Mouse (Mus musculus) megakaryocyte, embryonic 14.5 days (primary cell): ENCODE data around the gene Gatm.

Experiments used
- FLI1 ChIP-seq: IDR thresholded peaks from 2 replicates; pipeline ENCODE4 v1.6.1; 2012; ENCODE audit warnings: low read length, inconsistent platforms, mixed read lengths
- GATA1 ChIP-seq: IDR thresholded peaks from 3 replicates; pipeline ENCODE4 v1.6.1; 2012; ENCODE audit warnings: mixed read lengths, low read length, inconsistent platforms, borderline replicate concordance

GRCm38 (mm10) chr2:122630465-122631225, 19.5 kb upstream of the Gatm start:
- TF ChIP-seq GATA1: no peak
- no peak for TF ChIP-seq FLI1
